Mouse (Mus musculus) adrenal gland, postnatal 4 days (tissue): ENCODE data around the gene Gm6034. TPM values are rescaled to one million over a fixed set of nuclear protein-coding genes. Genes with fewer than 3 reads are reported as not detected.
"Not testable (repeated sequence)": the region's sequence is repeated elsewhere in the genome, so short reads cannot be mapped to it uniquely, and the experiment has no call there.

Experiments used
- DNase-seq, 2 experiments: peaks; one replicate each; pipeline ENCODE4 v3.0.0; 2021 to 2022; ENCODE audit warnings: low spot score in 2 of 2, mixed read lengths in 2 of 2
- total RNA-seq, 2 experiments: library from RNA; stranded (reverse); gene quantifications; 2 replicates each; pipeline ENCODE4 v1.2.3; 2021

Gene Gm6034
- total RNA-seq, 2 experiments from 2014 or later: 0.17 TPM; not detected in 1

GRCm38 (mm10) chr17:36081901-36082300, 39.1 kb downstream of the Gm6034 start:
- DNase-seq: not testable (repeated sequence)

GRCm38 (mm10) chr17:36082519-36083232, 39.9 kb downstream of the Gm6034 start:
- not testable (repeated sequence) for DNase-seq

- DNase-seq: no peak
Measured at GRCm38 (mm10) chr17:36083266-36083869, 40.6 kb downstream of the Gm6034 start.

- DNase-seq: no peak
Measured at GRCm38 (mm10) chr17:36083870-36084451, 41.2 kb downstream of the Gm6034 start.

- not testable (repeated sequence) for DNase-seq
Measured at GRCm38 (mm10) chr17:36085976-36086375, 43.2 kb downstream of the Gm6034 start.

GRCm38 (mm10) chr17:36091933-36092332, 49.2 kb downstream of the Gm6034 start:
- not testable (repeated sequence) for DNase-seq

GRCm38 (mm10) chr17:36092520-36092919, 49.8 kb downstream of the Gm6034 start:
- DNase-seq: not testable (repeated sequence)

GRCm38 (mm10) chr17:36093936-36094335, 51.2 kb downstream of the Gm6034 start:
- no peak for DNase-seq

GRCm38 (mm10) chr17:36099603-36100002, 56.8 kb downstream of the Gm6034 start:
- not testable (repeated sequence) for DNase-seq

- DNase-seq: not testable (repeated sequence)
Measured at GRCm38 (mm10) chr17:36102091-36102490, 59.3 kb downstream of the Gm6034 start.

Other genes with a start within 250 kb of the Gm6034 start
- gene Ier3, start 221.3 kb upstream of the Gm6034 start, total RNA-seq: 10 to 100 TPM; 11.3 to 14.9 TPM
- 10 to 100 TPM; 70.9 to 72.5 TPM for gene Flot1, start 219.7 kb upstream of the Gm6034 start, total RNA-seq
- 100 to 1,000 TPM; 553 to 648 TPM for gene Tubb5, start 204.7 kb upstream of the Gm6034 start, total RNA-seq
- gene Mdc1, start 201.4 kb upstream of the Gm6034 start, total RNA-seq: 10 to 100 TPM; 28.2 to 35.6 TPM
- 10 to 100 TPM; 25.8 to 27.1 TPM for gene Nrm, start 181.6 kb upstream of the Gm6034 start, total RNA-seq
- 10 to 100 TPM; 40.7 to 46.6 TPM for gene Ppp1r18, start 177.4 kb upstream of the Gm6034 start, total RNA-seq
- 10 to 100 TPM; 44.4 to 52.3 TPM for gene Dhx16, start 163.1 kb upstream of the Gm6034 start, total RNA-seq
- 10 to 100 TPM; 34.4 to 34.5 TPM for gene 2310061I04Rik, start 145.5 kb upstream of the Gm6034 start, total RNA-seq
- gene Atat1, start 132.9 kb upstream of the Gm6034 start, total RNA-seq: 10 to 100 TPM; 46.3 to 50.3 TPM
- 10 to 100 TPM; 77.3 to 83.2 TPM for gene Mrps18b, start 126.6 kb upstream of the Gm6034 start, total RNA-seq
- gene Ppp1r10, start 126.5 kb upstream of the Gm6034 start, total RNA-seq: 10 to 100 TPM; 89.8 to 96.6 TPM
- gene Abcf1, start 73.2 kb upstream of the Gm6034 start, total RNA-seq: 100 to 1,000 TPM in 1 of 2 experiments, 10 to 100 TPM in 1; 96.2 to 107 TPM
- 10 to 100 TPM; 61.1 to 64.2 TPM for gene Gnl1, start 63.1 kb upstream of the Gm6034 start, total RNA-seq
- gene Prr3, start 62.7 kb upstream of the Gm6034 start, total RNA-seq: 10 to 100 TPM; 40.9 to 44.2 TPM
- gene H2-T24, start 22.4 kb upstream of the Gm6034 start, total RNA-seq: 1 to 10 TPM; 2.5 to 3.3 TPM
- gene H2-T23, start 10.1 kb upstream of the Gm6034 start, total RNA-seq: 10 to 100 TPM; 33.9 to 55.1 TPM
- 10 to 100 TPM; 22.1 to 22.9 TPM for gene H2-T22, start 214 bp upstream of the Gm6034 start, total RNA-seq
- 1 to 10 TPM; 1.4 to 1.7 TPM for gene Gm11127, start 15.4 kb downstream of the Gm6034 start, total RNA-seq
- gene Gm19684, start 78.7 kb downstream of the Gm6034 start, total RNA-seq: under 1 TPM; 0.20 to 0.25 TPM
- gene Gm7030, start 86.5 kb downstream of the Gm6034 start, total RNA-seq: not detected
- gene Gm8909, start 125.6 kb downstream of the Gm6034 start, total RNA-seq: under 1 TPM in 1 of 2 experiments, not detected in 1; 0.50 TPM
- gene H2-T3, start 147.3 kb downstream of the Gm6034 start, total RNA-seq: not detected
- gene Rpp21, start 215.1 kb downstream of the Gm6034 start, total RNA-seq: 10 to 100 TPM; 41.5 to 45.2 TPM
- 10 to 100 TPM; 22.3 to 23.0 TPM for gene Trim39, start 229.3 kb downstream of the Gm6034 start, total RNA-seq
- not detected for gene H2-M10.2, start 243.5 kb downstream of the Gm6034 start, total RNA-seq